Mouse (Mus musculus) megakaryocyte, embryonic 14.5 days (primary cell): ENCODE measurements at regions not wholly inside any gene's neighbourhood (a gene's known extent, or its start where the extent isn't known, plus 50 kb on each side); places are given as distances from the start of the nearest gene placed in this dataset.

ENCODE experiments used
- FLI1 ChIP-seq: IDR thresholded peaks from 2 replicates; pipeline ENCODE4 v1.6.1; 2012; ENCODE audit warnings: low read length, inconsistent platforms, mixed read lengths
- GATA1 ChIP-seq: IDR thresholded peaks from 3 replicates; pipeline ENCODE4 v1.6.1; 2012; ENCODE audit warnings: mixed read lengths, low read length, inconsistent platforms, borderline replicate concordance

DNA sequence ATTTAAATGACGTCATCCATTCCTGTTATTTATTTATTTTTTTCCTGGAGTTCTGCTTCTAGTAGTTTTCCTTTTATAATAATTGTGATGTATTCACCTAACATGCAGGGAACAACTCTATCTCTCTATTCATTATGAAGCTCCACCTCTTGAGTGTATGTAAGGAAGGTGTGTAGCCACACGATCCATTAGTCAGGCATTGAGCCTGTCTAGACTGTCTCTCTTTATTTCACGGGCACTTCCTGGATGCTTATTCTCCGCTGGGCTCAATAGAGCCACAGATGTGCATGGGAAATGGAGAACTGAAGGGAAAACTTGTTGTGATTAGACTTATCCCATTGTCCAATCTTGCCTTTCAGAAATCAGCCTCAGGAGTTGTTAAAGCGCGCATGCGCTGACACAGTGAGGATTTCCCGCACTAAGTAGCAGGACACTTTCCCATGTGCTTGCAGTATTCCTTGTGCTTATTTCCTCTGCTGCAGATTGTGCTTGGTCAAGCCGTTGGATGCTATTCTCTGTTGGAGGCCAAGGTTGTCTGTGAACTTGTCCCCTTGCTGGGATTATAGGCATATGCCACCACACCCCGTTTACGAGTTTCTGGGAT, 71.5 kb upstream of the Fst start:
- TF ChIP-seq GATA1: no peak
- TF ChIP-seq FLI1: no peak
